Mouse (Mus musculus) adrenal gland, adult 18-20 months (tissue): Measurements from ENCODE around the gene Adamtsl1. TPM values are rescaled to one million over a fixed set of nuclear protein-coding genes. Genes with fewer than 3 reads are reported as not detected.
A peak's percentile ranks its signal among the peaks of the same experiment; 100 is the strongest.

Source experiments
- DNase-seq, 2 experiments: peaks; one replicate each; pipeline ENCODE4 v3.0.0; 2021 to 2022; ENCODE audit warnings: low spot score in 2 of 2
- total RNA-seq, 2 experiments: library from RNA; stranded (reverse); gene quantifications; 1 replicate in 1 of 2; 2 replicates in 1 of 2; pipeline ENCODE4 v1.2.3; 2021

Adamtsl1 gene
- total RNA-seq, 2 experiments from 2014 or later, result 10.2 to 15.8 TPM

- no peak for DNase-seq
Measured at GRCm38 (mm10) chr4:86395636-86396035, 881.7 kb downstream of the Adamtsl1 start.

GRCm38 (mm10) chr4:86396672-86397288, 882.8 kb downstream of the Adamtsl1 start:
- no peak for DNase-seq

GRCm38 (mm10) chr4:86397470-86397869, 883.5 kb downstream of the Adamtsl1 start:
- DNase-seq, result peak in 1 of 2 experiments; percentile 10

GRCm38 (mm10) chr4:86401116-86401515, 887.1 kb downstream of the Adamtsl1 start:
- DNase-seq, result no peak

GRCm38 (mm10) chr4:86406501-86407199, 892.7 kb downstream of the Adamtsl1 start:
- DNase-seq, result no peak

GRCm38 (mm10) chr4:86407200-86407527, 893.2 kb downstream of the Adamtsl1 start:
- no peak for DNase-seq

- no peak for DNase-seq
Measured at GRCm38 (mm10) chr4:86408421-86408820, 894.4 kb downstream of the Adamtsl1 start.

- DNase-seq, result no peak
Measured at GRCm38 (mm10) chr4:86410946-86411345, 897.0 kb downstream of the Adamtsl1 start.

GRCm38 (mm10) chr4:86413388-86413787, 899.4 kb downstream of the Adamtsl1 start:
- DNase-seq, result no peak

- DNase-seq, result peak in 1 of 2 experiments; percentile 24
Measured at GRCm38 (mm10) chr4:86416401-86417025, 902.5 kb downstream of the Adamtsl1 start.

GRCm38 (mm10) chr4:86422586-86422985, 908.6 kb downstream of the Adamtsl1 start:
- DNase-seq, result no peak

- no peak for DNase-seq
Measured at GRCm38 (mm10) chr4:86425581-86425980, 911.6 kb downstream of the Adamtsl1 start.

GRCm38 (mm10) chr4:86426549-86426948, 912.6 kb downstream of the Adamtsl1 start:
- DNase-seq, result no peak

GRCm38 (mm10) chr4:86427312-86427711, 913.3 kb downstream of the Adamtsl1 start:
- no peak for DNase-seq

- DNase-seq, result no peak
Measured at GRCm38 (mm10) chr4:86428091-86428745, 914.2 kb downstream of the Adamtsl1 start.

- DNase-seq, result no peak
Measured at GRCm38 (mm10) chr4:86435631-86436030, 921.7 kb downstream of the Adamtsl1 start.

- DNase-seq, result no peak
Measured at GRCm38 (mm10) chr4:86436336-86436735, 922.4 kb downstream of the Adamtsl1 start.

- DNase-seq, result no peak
Measured at GRCm38 (mm10) chr4:86450468-86450867, 936.5 kb downstream of the Adamtsl1 start.

GRCm38 (mm10) chr4:86464808-86465207, 950.8 kb downstream of the Adamtsl1 start:
- DNase-seq, result no peak
